8 mouse cellular contexts compared by ENCODE assay signal in the genomic region with DNA sequence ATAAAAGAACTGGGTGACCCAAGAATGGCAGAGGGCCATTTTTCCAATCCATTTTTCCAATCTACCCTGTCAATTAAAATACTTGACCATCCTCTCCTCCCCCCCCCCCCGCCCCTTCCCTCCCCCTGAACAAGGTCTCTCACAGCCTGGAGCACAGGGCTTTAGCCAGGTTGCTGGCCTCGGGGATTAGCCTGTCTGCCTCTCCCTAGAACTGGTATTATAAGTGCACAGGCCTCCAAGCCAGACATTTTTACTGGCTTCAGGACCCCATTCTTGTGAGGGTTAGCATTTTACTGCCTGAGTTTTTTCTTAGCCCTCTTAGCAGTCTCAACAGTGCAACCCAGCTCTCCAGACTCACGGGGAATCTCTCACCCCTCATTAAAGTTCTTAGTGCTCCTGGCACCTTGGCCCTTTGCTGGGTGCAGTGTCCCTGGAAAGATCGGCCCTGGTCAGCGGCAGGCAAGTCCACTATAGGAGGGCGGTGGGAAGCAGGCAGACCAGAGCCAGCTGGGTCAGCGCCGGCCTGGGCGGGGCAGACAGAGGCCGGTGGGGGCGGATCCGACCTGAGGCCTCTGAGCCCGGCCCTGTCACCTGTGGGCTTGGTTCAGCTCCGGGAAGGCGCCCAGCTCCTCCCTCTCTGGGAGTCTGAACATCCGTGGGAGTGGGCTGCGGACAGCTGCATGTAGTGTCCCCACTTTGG. TPM values are rescaled to one million over a fixed set of nuclear protein-coding genes. Genes with fewer than 3 reads are reported as not detected.
A peak's percentile ranks its signal among the peaks of the same experiment; 100 is the strongest.
DNase-seq lines count a peak whose midpoint lies in the region; ATAC-seq and TF ChIP-seq lines count a peak whose summit lies in the region.

A gene (plus strand): TSS at position 596 of the 700 bp plus-strand sequence.

- H3K4me3 ChIP-seq in heart, embryonic 13.5 days = peak within 1 kb of the TSS; percentile 58
- H3K4me3 ChIP-seq in hindbrain, embryonic 14.5 days (replicated peaks; ENCODE audit: low read length) = no peak within 1 kb of the TSS
- H3K4me3 ChIP-seq in midbrain, postnatal 0 days (ENCODE audit: low read depth, low read length) = no peak within 1 kb of the TSS

- H3K9ac ChIP-seq in heart, embryonic 13.5 days = peak within 1 kb of the TSS; percentile 69
- H3K9ac ChIP-seq in hindbrain, embryonic 14.5 days = no peak within 1 kb of the TSS
- no peak within 1 kb of the TSS for H3K9ac ChIP-seq in midbrain, postnatal 0 days (replicated peaks; ENCODE audit: low read length, poor library complexity, severe bottlenecking)

- no peak within 1 kb of the TSS for H3K27ac ChIP-seq in heart, embryonic 13.5 days (replicated peaks)
- H3K27ac ChIP-seq in hindbrain, embryonic 14.5 days = no peak within 1 kb of the TSS
- H3K27ac ChIP-seq in midbrain, postnatal 0 days (ENCODE audit: low read depth, low read length) = no peak within 1 kb of the TSS

- H3K36me3 ChIP-seq in heart, embryonic 13.5 days = no peaks in the 10 kb centered on the region
- H3K36me3 ChIP-seq in hindbrain, embryonic 14.5 days (replicated peaks; ENCODE audit: control insufficient read depth, insufficient read depth) = no peaks in the 10 kb centered on the region
- H3K36me3 ChIP-seq in midbrain, postnatal 0 days (ENCODE audit: insufficient read depth, low read length) = no peaks in the 10 kb centered on the region

- H3K27me3 ChIP-seq in heart, embryonic 13.5 days (replicated peaks) = no peaks in the 10 kb centered on the region
- H3K27me3 ChIP-seq in hindbrain, embryonic 14.5 days (ENCODE audit: control insufficient read depth, insufficient read depth, low read length) = no peaks in the 10 kb centered on the region
- peaks cover 4% of the 10 kb centered on the region; the same call in 1 of the 2 replicates for H3K27me3 ChIP-seq in midbrain, postnatal 0 days (ENCODE audit: insufficient read depth, low read length)

- WGBS in heart, embryonic 13.5 days = 5% methylated on average over 16 of the region's 17 CpGs
- 8% methylated on average over 17 of the region's 17 CpGs for WGBS in hindbrain, embryonic 14.5 days
- 11% methylated on average over 15 of the region's 17 CpGs for WGBS in midbrain, postnatal 0 days

- peak within 1 kb of the TSS; percentile 85 for H3K4me2 ChIP-seq in heart, embryonic 13.5 days
- H3K4me2 ChIP-seq in hindbrain, embryonic 14.5 days (replicated peaks) = peak within 1 kb of the TSS; percentile 42
- H3K4me2 ChIP-seq in midbrain, postnatal 0 days (ENCODE audit: low read depth, low read length, poor library complexity, severe bottlenecking) = peak within 1 kb of the TSS; percentile 36

- DNase-seq in heart, adult 8-10 months (ENCODE audit: low spot score) = no peak
- no peak for DNase-seq in hindbrain, embryonic 14.5 days (ENCODE audit: low spot score)
- DNase-seq in liver = peak; percentile 9
- DNase-seq in midbrain, postnatal 0 days (ENCODE audit: low spot score) = no peak
- DNase-seq in right cerebral cortex, postnatal 14 days = no peak

- TF ChIP-seq CTCF in midbrain, postnatal 0 days (IDR thresholded peaks at IDR 0.05) = no peak

- no peak for ATAC-seq in heart, embryonic 13.5 days (ENCODE audit: extremely low read depth, insufficient number of reproducible peaks, low FRiP score, low TSS enrichment)
- ATAC-seq in hindbrain, embryonic 14.5 days (ENCODE audit: low FRiP score) = no peak; the same call in 1 of the 2 replicates
- ATAC-seq in midbrain, postnatal 0 days (ENCODE audit: low FRiP score) = no peak
- no peak for ATAC-seq in inflammation-experienced regulatory T-cells, adult 6 months
- ATAC-seq in megakaryocyte-erythroid progenitor cell, adult 5-6 weeks (replicated peaks; ENCODE audit: low FRiP score, low TSS enrichment, poor library complexity, severe bottlenecking) = no peak

- H3K4me1 ChIP-seq in heart, embryonic 13.5 days = peaks cover 8% of the 10 kb centered on the region
- no peaks in the 10 kb centered on the region for H3K4me1 ChIP-seq in hindbrain, embryonic 14.5 days (replicated peaks; ENCODE audit: control insufficient read depth, insufficient read depth, low read length)
- H3K4me1 ChIP-seq in midbrain, postnatal 0 days (ENCODE audit: insufficient read depth, low read length) = no peaks in the 10 kb centered on the region

- no peaks in the 10 kb centered on the region for H3K9me3 ChIP-seq in heart, embryonic 13.5 days
- H3K9me3 ChIP-seq in hindbrain, embryonic 14.5 days (ENCODE audit: control insufficient read depth, low read length) = no peaks in the 10 kb centered on the region
- H3K9me3 ChIP-seq in midbrain, postnatal 0 days (ENCODE audit: low read length) = no peaks in the 10 kb centered on the region

RNA-seq across cellular contexts. Expression of the gene that starts here (rescaled TPM):
- 0.79 and 0.86 TPM in 2 replicates for polyA plus RNA-seq in heart, embryonic 13.5 days (2015; fragmentation: Nextera tagmentation; extraction: Ambion mirVana)
- total RNA-seq in heart, adult 8-10 months (2022) = under 1 TPM; 0.06 to 0.14 (median 0.11) TPM
- 0.77 and 0.96 TPM in 2 replicates for polyA plus RNA-seq in hindbrain, embryonic 14.5 days (2014; fragmentation: Nextera tagmentation; extraction: Ambion mirVana)
- 0.27 and 0.52 TPM in 2 replicates for total RNA-seq in midbrain, postnatal 0 days (2014; rRNA removed)
- 0.32 and 0.42 TPM in 2 replicates for polyA plus RNA-seq in midbrain, postnatal 0 days (2015; fragmentation: Nextera tagmentation; extraction: Ambion mirVana)
- polyA plus RNA-seq in inflammation-experienced regulatory T-cells, adult 6 months (2017; shearing (Covaris generic)) = not detected
- total RNA-seq in megakaryocyte-erythroid progenitor cell, adult 5-6 weeks (2014; fragmentation: Nextera tagmentation) = not detected in 2 replicates
- not detected in 2 replicates for total RNA-seq in megakaryocyte-erythroid progenitor cell, adult 5-6 weeks (2017)
